Mouse (Mus musculus) MEL (cell line): Measurements from ENCODE around the gene Gcg. TPM values are rescaled to one million over a fixed set of nuclear protein-coding genes. Genes with fewer than 3 reads are reported as not detected.
A peak's percentile ranks its signal among the peaks of the same experiment; 100 is the strongest.

Experiments used
- DNase-seq: peaks from one replicate; pipeline ENCODE4 v3.0.0; 2011; ENCODE audit warnings: low read depth, low spot score
- H3K27ac ChIP-seq: 2 replicates; pipeline ENCODE4 v1.5.1; 2012; ENCODE audit warnings: low read depth, mild to moderate bottlenecking, control low read depth, low read length, moderate library complexity; ENCODE audit not compliant: control insufficient read depth
- H3K27me3 ChIP-seq, 2 experiments: fragments of 150-350 bp in 1 of 2; sonication (generic) in 1 of 2; 2 replicates each; pipeline ENCODE4 v1.6.1; 2012; ENCODE audit warnings: low read length in 2 of 2, mild to moderate bottlenecking in 2 of 2, improper control_type of control experiment in 1 of 2, moderate library complexity in 1 of 2; ENCODE audit not compliant: insufficient read depth in 2 of 2, control insufficient read depth in 1 of 2
- H3K36me3 ChIP-seq, 2 experiments: 2 replicates each; pipeline ENCODE4 v1.6.1; 2012 to 2014; ENCODE audit warnings: low read length in 2 of 2, improper control_type of control experiment in 1 of 2, inconsistent platforms in 1 of 2, mild to moderate bottlenecking in 1 of 2; ENCODE audit not compliant: insufficient read depth in 2 of 2, control insufficient read depth in 1 of 2
- H3K4me1 ChIP-seq, 2 experiments: fragments of 150-350 bp in 1 of 2; sonication (generic) in 1 of 2; 2 replicates each; pipeline ENCODE4 v1.6.1; 2012; ENCODE audit warnings: low read length in 2 of 2, improper control_type of control experiment in 1 of 2, mild to moderate bottlenecking in 1 of 2; ENCODE audit not compliant: insufficient read depth in 2 of 2, control insufficient read depth in 1 of 2
- H3K4me3 ChIP-seq, 2 experiments: fragments of 150-350 bp in 1 of 2; sonication (generic) in 1 of 2; 2 replicates each; pipeline ENCODE4 v1.5.1; 2012; ENCODE audit warnings: low read depth in 2 of 2, low read length in 2 of 2, mild to moderate bottlenecking in 2 of 2, moderate library complexity in 2 of 2, control low read depth in 1 of 2, improper control_type of control experiment in 1 of 2; ENCODE audit not compliant: control insufficient read depth in 1 of 2, insufficient read depth in 1 of 2
- H3K79me2 ChIP-seq: 2 replicates; pipeline ENCODE4 v1.6.1; 2012; ENCODE audit warnings: mild to moderate bottlenecking, low read length, moderate library complexity; ENCODE audit not compliant: control insufficient read depth, poor library complexity, insufficient read depth
- H3K9ac ChIP-seq: 2 replicates; pipeline ENCODE4 v1.6.1; 2012; ENCODE audit warnings: low read depth, mild to moderate bottlenecking, control low read depth, low read length, moderate library complexity; ENCODE audit not compliant: control insufficient read depth, poor library complexity, severe bottlenecking
- H3K9me3 ChIP-seq: fragments of 150-350 bp; sonication (generic); replicated peaks from 2 replicates; pipeline ENCODE4 v1.6.1; 2012; ENCODE audit warnings: mild to moderate bottlenecking, low read length, improper control_type of control experiment, moderate library complexity; ENCODE audit not compliant: insufficient read depth
- BHLHE40 ChIP-seq: IDR thresholded peaks from 2 replicates; pipeline ENCODE4 v1.6.1; 2012; ENCODE audit warnings: low read depth, mild to moderate bottlenecking, inconsistent platforms, low read length, improper control_type of control experiment, borderline replicate concordance
- CHD2 ChIP-seq: IDR thresholded peaks from 2 replicates; pipeline ENCODE4 v1.6.1; 2011; ENCODE audit warnings: low read length, improper control_type of control experiment
- CTCF ChIP-seq, 3 experiments: IDR thresholded peaks in 2 of 3; conservative IDR thresholded peaks in 1 of 3; 2 replicates each; pipeline ENCODE4 v1.5.1; 2011 to 2012; ENCODE audit warnings: low read length in 3 of 3, low read depth in 2 of 3, mild to moderate bottlenecking in 2 of 3, improper control_type of control experiment in 1 of 3, inconsistent platforms in 1 of 3, mixed read lengths in 1 of 3, moderate library complexity in 1 of 3; ENCODE audit not compliant: control insufficient read depth in 1 of 3, insufficient read depth in 1 of 3, poor library complexity in 1 of 3, severe bottlenecking in 1 of 3
- E2F4 ChIP-seq: IDR thresholded peaks from 2 replicates; pipeline ENCODE4 v1.6.1; 2011; ENCODE audit warnings: low read depth, low read length, improper control_type of control experiment, borderline replicate concordance
- ELF1 ChIP-seq: IDR thresholded peaks from 2 replicates; pipeline ENCODE4 v1.6.1; 2014; ENCODE audit warnings: low read depth, mild to moderate bottlenecking, inconsistent platforms, low read length, improper control_type of control experiment, moderate library complexity
- EP300 ChIP-seq, 2 experiments: IDR thresholded peaks; 2 replicates each; pipeline ENCODE4 v1.6.1; 2011; ENCODE audit warnings: improper control_type of control experiment in 2 of 2, low read length in 2 of 2, low read depth in 1 of 2, mild to moderate bottlenecking in 1 of 2
- GATA1 ChIP-seq: IDR thresholded peaks from 2 replicates; pipeline ENCODE4 v1.6.1; 2011; ENCODE audit warnings: low read depth, low read length, improper control_type of control experiment
- JUND ChIP-seq: IDR thresholded peaks from 2 replicates; pipeline ENCODE4 v1.6.1; 2011; ENCODE audit warnings: low read depth, mild to moderate bottlenecking, improper control_type of control experiment, low read length
- MAFK ChIP-seq: IDR thresholded peaks from 2 replicates; pipeline ENCODE4 v1.6.1; 2011; ENCODE audit warnings: low read depth, mild to moderate bottlenecking, low read length, improper control_type of control experiment, borderline replicate concordance
- MAZ ChIP-seq: IDR thresholded peaks from 2 replicates; pipeline ENCODE4 v1.6.1; 2012; ENCODE audit warnings: low read depth, mild to moderate bottlenecking, inconsistent platforms, low read length, improper control_type of control experiment
- MXI1 ChIP-seq: IDR thresholded peaks from 2 replicates; pipeline ENCODE4 v1.6.1; 2011; ENCODE audit warnings: mild to moderate bottlenecking, low read depth, low read length, improper control_type of control experiment
- MYB ChIP-seq: IDR thresholded peaks from 2 replicates; pipeline ENCODE4 v1.6.1; 2011; ENCODE audit warnings: mild to moderate bottlenecking, low read depth, low read length, improper control_type of control experiment
- MYC ChIP-seq: IDR thresholded peaks from 2 replicates; pipeline ENCODE4 v1.6.1; 2011; ENCODE audit warnings: low read depth, mild to moderate bottlenecking, low read length, improper control_type of control experiment, moderate library complexity
- NRF1 ChIP-seq: IDR thresholded peaks from 2 replicates; pipeline ENCODE4 v1.6.1; 2014; ENCODE audit warnings: low read depth, mild to moderate bottlenecking, inconsistent platforms, low read length, improper control_type of control experiment, moderate library complexity; ENCODE audit not compliant: poor library complexity, insufficient read depth, severe bottlenecking
- POLR2A ChIP-seq, 2 experiments: IDR thresholded peaks; 2 replicates each; pipeline ENCODE4 v1.6.1; 2011 to 2012; ENCODE audit warnings: low read length in 2 of 2, mild to moderate bottlenecking in 2 of 2, control low read depth in 1 of 2, improper control_type of control experiment in 1 of 2, low read depth in 1 of 2, moderate library complexity in 1 of 2; ENCODE audit not compliant: control insufficient read depth in 1 of 2, insufficient read depth in 1 of 2, poor library complexity in 1 of 2
- POLR2AphosphoS5 ChIP-seq: IDR thresholded peaks from 2 replicates; pipeline ENCODE4 v1.6.1; 2012; ENCODE audit warnings: low read depth, borderline replicate concordance, mild to moderate bottlenecking, inconsistent platforms, low read length, moderate library complexity, mixed read lengths
- RAD21 ChIP-seq: IDR thresholded peaks from 2 replicates; pipeline ENCODE4 v1.6.1; 2011; ENCODE audit warnings: mild to moderate bottlenecking, low read depth, low read length, improper control_type of control experiment
- RCOR1 ChIP-seq: IDR thresholded peaks from 2 replicates; pipeline ENCODE4 v1.6.1; 2012; ENCODE audit warnings: low read depth, mild to moderate bottlenecking, inconsistent platforms, low read length, improper control_type of control experiment
- TAL1 ChIP-seq: IDR thresholded peaks from 2 replicates; pipeline ENCODE4 v1.6.1; 2012; ENCODE audit warnings: mild to moderate bottlenecking, inconsistent platforms, low read length, moderate library complexity, mixed read lengths
- TBP ChIP-seq: IDR thresholded peaks from 2 replicates; pipeline ENCODE4 v1.8.0; 2011; ENCODE audit warnings: low read depth, low read length, improper control_type of control experiment
- TCF12 ChIP-seq: IDR thresholded peaks from 2 replicates; pipeline ENCODE4 v1.6.1; 2014; ENCODE audit warnings: low read depth, mild to moderate bottlenecking, inconsistent platforms, low read length, improper control_type of control experiment, moderate library complexity
- UBTF ChIP-seq: IDR thresholded peaks from 2 replicates; pipeline ENCODE4 v1.6.1; 2012; ENCODE audit warnings: low read depth, mild to moderate bottlenecking, inconsistent platforms, low read length, improper control_type of control experiment, moderate library complexity, borderline replicate concordance; ENCODE audit not compliant: insufficient read depth
- ZC3H11A ChIP-seq: IDR thresholded peaks from 2 replicates; pipeline ENCODE4 v1.6.1; 2012; ENCODE audit warnings: low read depth, mild to moderate bottlenecking, inconsistent platforms, low read length, improper control_type of control experiment
- ZMIZ1 ChIP-seq: IDR thresholded peaks from 2 replicates; pipeline ENCODE4 v1.6.1; 2012; ENCODE audit warnings: low read depth, mild to moderate bottlenecking, inconsistent platforms, low read length, improper control_type of control experiment, moderate library complexity
- polyA plus RNA-seq, 2 experiments: library from polyadenylated mRNA; stranded (reverse) in 1 of 2; unstranded in 1 of 2; fragments of >175 nt in 1 of 2; fragments of >200 nt in 1 of 2; gene quantifications; 2 replicates each; pipeline versions ENCODE4 v1.2.1 to v1.2.4; 2012; ENCODE audit warnings: low replicate concordance in 2 of 2, low read depth in 1 of 2; ENCODE audit not compliant: insufficient read length in 2 of 2, insufficient read depth in 1 of 2, missing spikeins in 1 of 2
- total RNA-seq: library from RNA; depleted of rRNA; stranded (reverse); fragments of 300-350 nt; gene quantifications from 2 replicates; pipeline ENCODE4 v1.2.3, GENCODE M21; 2012

Gene Gcg
- total and polyA plus RNA-seq, 3 experiments: not detected

- TF ChIP-seq TBP (no peak), CHD2 (no peak), ZMIZ1 (no peak), BHLHE40 (no peak)
- TF ChIP-seq, all 39 proteins: peak for 0
- H3K9ac ChIP-seq: no peak overlapping the region
- no peak overlapping the region for H3K4me3 ChIP-seq
- H3K27me3 ChIP-seq: no peaks in the 10 kb centered on the region
- H3K79me2 ChIP-seq: no peaks in the 10 kb centered on the region; the same call in 1 of the 2 replicates
- peaks cover 0 to 16% of the 10 kb centered on the region in 2 experiments; a peak in 2 of 4 replicates for H3K36me3 ChIP-seq
- no peaks in the 10 kb centered on the region for H3K9me3 ChIP-seq
- no peak overlapping the region for H3K27ac ChIP-seq
- DNase-seq: no peak
- H3K4me1 ChIP-seq: peaks cover 16 to 20% of the 10 kb centered on the region in 2 experiments
These were observed 28.5 kb downstream of the Gcg start for GRCm38 (mm10) chr2:62454991-62455390.

GRCm38 (mm10) chr2:62454033-62454432 is 29.4 kb downstream of the Gcg start:
- H3K9me3 ChIP-seq: no peaks in the 10 kb centered on the region
- no peak overlapping the region for H3K27ac ChIP-seq
- H3K27me3 ChIP-seq: no peaks in the 10 kb centered on the region
- DNase-seq: no peak
- H3K36me3 ChIP-seq: peaks cover 0 to 21% of the 10 kb centered on the region in 2 experiments; a peak in 2 of 4 replicates
- no peak overlapping the region for H3K4me3 ChIP-seq
- peaks cover 21% of the 10 kb centered on the region in 2 experiments for H3K4me1 ChIP-seq
- TF ChIP-seq JUND (no peak), POLR2A (IDR thresholded peaks at IDR 0.05; ENCODE audit: control insufficient read depth in 1 of 2, insufficient read depth in 1 of 2, low read depth in 1 of 2, low read length in 2 of 2, poor library complexity in 1 of 2) (no peak), CTCF (IDR thresholded peaks at IDR 0.05 in 2 of 3, conservative IDR thresholded peaks at IDR 0.05 in 1 of 3; ENCODE audit: control insufficient read depth in 1 of 3, insufficient read depth in 1 of 3, low read depth in 2 of 3, low read length in 3 of 3, poor library complexity in 1 of 3, severe bottlenecking in 1 of 3) (no peak)
- no peak overlapping the region for H3K9ac ChIP-seq
- no peaks in the 10 kb centered on the region; the same call in 1 of the 2 replicates for H3K79me2 ChIP-seq

- no peaks in the 10 kb centered on the region for H3K9me3 ChIP-seq
- peak overlapping the region; percentile 92 for H3K27ac ChIP-seq
- peak; percentile 91 for DNase-seq
- peak overlapping the region; percentile 46 to 71 for H3K4me3 ChIP-seq
- H3K4me1 ChIP-seq: peaks cover 15 to 17% of the 10 kb centered on the region in 2 experiments
- H3K27me3 ChIP-seq: no peaks in the 10 kb centered on the region
- H3K79me2 ChIP-seq: no peaks in the 10 kb centered on the region; the same call in 1 of the 2 replicates
- peaks cover 0 to 22% of the 10 kb centered on the region in 2 experiments; a peak in 2 of 4 replicates for H3K36me3 ChIP-seq
- H3K9ac ChIP-seq: peak overlapping the region; percentile 92
- TF ChIP-seq CHD2 (no peak), MXI1 (0 out of 2 replicates have a peak, but pooled peaks have one; percentile 38), EP300 (IDR thresholded peaks at IDR 0.05; ENCODE audit: low read depth in 1 of 2, low read length in 2 of 2) (peak; percentile 78 to 97), E2F4 (no peak), CTCF (IDR thresholded peaks at IDR 0.05 in 2 of 3, conservative IDR thresholded peaks at IDR 0.05 in 1 of 3; ENCODE audit: control insufficient read depth in 1 of 3, insufficient read depth in 1 of 3, low read depth in 2 of 3, low read length in 3 of 3, poor library complexity in 1 of 3, severe bottlenecking in 1 of 3) (no peak), TAL1 (0 out of 2 replicates have a peak, but pooled peaks have one; percentile 4), ELF1 (no peak), ZMIZ1 (peak; percentile 60), POLR2A (IDR thresholded peaks at IDR 0.05; ENCODE audit: control insufficient read depth in 1 of 2, insufficient read depth in 1 of 2, low read depth in 1 of 2, low read length in 2 of 2, poor library complexity in 1 of 2) (peak; percentile 29 to 79; a peak in 2 of 4 replicates), MYB (peak; percentile 95), MAZ (0 out of 2 replicates have a peak, but pooled peaks have one; percentile 4), MAFK (no peak), GATA1 (peak; percentile 74), TCF12 (peak; percentile 90), NRF1 (no peak), RCOR1 (peak; percentile 75), ZC3H11A (no peak), RAD21 (no peak), UBTF (no peak), MYC (no peak; the same call in 1 of the 2 replicates), POLR2AphosphoS5 (no peak; the same call in 1 of the 2 replicates), JUND (no peak)
These were observed 33.1 kb downstream of the Gcg start for GRCm38 (mm10) chr2:62450364-62450763.
